ENCODE assay signal across 28 mouse cellular contexts in the genomic region with DNA sequence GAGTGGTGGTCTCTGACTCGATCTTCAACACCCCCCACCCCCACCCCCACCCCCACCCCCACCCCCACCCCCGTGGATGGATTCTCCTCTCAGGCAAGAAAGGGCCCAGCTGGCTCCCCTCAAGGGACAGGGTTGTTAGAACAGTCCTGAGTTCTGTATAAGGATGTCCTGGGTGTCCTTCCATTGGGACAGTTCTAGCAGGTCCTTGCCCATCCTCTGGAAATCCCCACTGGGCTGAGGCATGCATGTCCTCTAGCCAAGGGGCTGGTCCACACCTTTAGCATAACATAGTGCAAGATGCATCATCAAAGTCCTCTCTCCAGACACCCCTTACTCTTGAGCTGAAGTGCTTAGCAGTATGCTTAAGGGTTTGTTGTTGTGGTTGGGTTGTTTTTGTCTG. TPM values are rescaled to one million over a fixed set of nuclear protein-coding genes. Genes with fewer than 3 reads are reported as not detected.
"Had no signal": no experiment of that assay in that cellular context is flagged by ENCODE, and none has a peak within 500 bp of the region (broad histone marks: within the 10 kb centered on the region; RNA-seq: fewer than 3 reads in every experiment).

No protein-coding gene starts in this region.

- H3K4me1 ChIP-seq: liver, embryonic 12.5 days; liver, embryonic 15.5 days had no signal

- ATAC-seq: liver, embryonic 12.5 days had no signal

- H3K36me3 ChIP-seq: kidney, embryonic 15.5 days; limb, embryonic 13.5 days; liver, embryonic 12.5 days; liver, embryonic 15.5 days; lung, embryonic 15.5 days; midbrain, embryonic 10.5 days; neural tube, embryonic 13.5 days; stomach, embryonic 15.5 days had no signal

- DNase-seq: kidney, adult 11 months; kidney, adult 8-10 months; kidney, postnatal 10 days; kidney, postnatal 36 days; layer of hippocampus, postnatal 36 days; liver; lung, adult 18-20 months; lung, postnatal 10 days; lung, postnatal 36 days; midbrain, embryonic 14.5 days; right cerebral cortex, postnatal 4 days; spleen, adult 18-20 months; thymus, postnatal 25 days had no signal

- H3K4me3 ChIP-seq: kidney, embryonic 15.5 days; left cerebral cortex, adult 2 months; limb, embryonic 13.5 days; liver, embryonic 12.5 days; liver, embryonic 15.5 days; lung, embryonic 15.5 days; megakaryocyte, embryonic 14.5 days; midbrain, embryonic 10.5 days; neural tube, embryonic 13.5 days; stomach, embryonic 15.5 days had no signal

- H3K4me2 ChIP-seq: kidney, embryonic 15.5 days; limb, embryonic 13.5 days; liver, embryonic 12.5 days; liver, embryonic 15.5 days; lung, embryonic 15.5 days; neural tube, embryonic 13.5 days; stomach, embryonic 15.5 days had no signal

- H3K9me3 ChIP-seq: kidney, embryonic 15.5 days; limb, embryonic 13.5 days; liver, embryonic 12.5 days; liver, embryonic 15.5 days; lung, embryonic 15.5 days; megakaryocyte, embryonic 14.5 days; midbrain, embryonic 10.5 days; neural tube, embryonic 13.5 days; stomach, embryonic 15.5 days had no signal

- H3K9ac ChIP-seq: kidney, embryonic 15.5 days; limb, embryonic 13.5 days; liver, embryonic 12.5 days; liver, embryonic 15.5 days; lung, embryonic 15.5 days; neural tube, embryonic 13.5 days; stomach, embryonic 15.5 days had no signal

- H3K27ac ChIP-seq: kidney, embryonic 15.5 days; left cerebral cortex, adult 2 months; limb, embryonic 13.5 days; liver, embryonic 12.5 days; liver, embryonic 15.5 days; lung, embryonic 15.5 days; midbrain, embryonic 10.5 days; neural tube, embryonic 13.5 days; stomach, embryonic 15.5 days had no signal

RNA-seq across cellular contexts. Expression of gene Cdx2, which starts 2.7 kb away (rescaled TPM):
- total RNA-seq: layer of hippocampus, adult 8-10 months; layer of hippocampus, postnatal 10 days; layer of hippocampus, postnatal 36 days; left cerebral cortex, adult 2 months; left cerebral cortex, postnatal 10 days; left cerebral cortex, postnatal 36 days had no signal
- polyA plus RNA-seq: kidney, embryonic 15.5 days; liver, embryonic 12.5 days; liver, embryonic 15.5 days; lung, embryonic 15.5 days; midbrain, embryonic 10.5 days; midbrain, embryonic 14.5 days; neural tube, embryonic 13.5 days had no signal

RNA-seq across cellular contexts. Expression of gene Urad, which starts 12.5 kb away (rescaled TPM):
- total RNA-seq: layer of hippocampus, adult 8-10 months; layer of hippocampus, postnatal 10 days; layer of hippocampus, postnatal 36 days; left cerebral cortex, adult 2 months; left cerebral cortex, postnatal 10 days; left cerebral cortex, postnatal 36 days had no signal
- polyA plus RNA-seq: kidney, embryonic 15.5 days; limb, embryonic 13.5 days; lung, embryonic 15.5 days; midbrain, embryonic 10.5 days; midbrain, embryonic 14.5 days; neural tube, embryonic 13.5 days; thymus, postnatal 0 days had no signal

RNA-seq across cellular contexts. Expression of gene Pdx1, which starts 40.0 kb away (rescaled TPM):
- total RNA-seq: layer of hippocampus, adult 8-10 months; layer of hippocampus, postnatal 10 days; layer of hippocampus, postnatal 36 days; left cerebral cortex, adult 2 months; left cerebral cortex, postnatal 10 days; left cerebral cortex, postnatal 36 days had no signal
- polyA plus RNA-seq: kidney, embryonic 15.5 days; limb, embryonic 13.5 days; liver, embryonic 15.5 days; lung, embryonic 15.5 days; midbrain, embryonic 10.5 days; midbrain, embryonic 14.5 days; neural tube, embryonic 13.5 days; thymus, postnatal 0 days had no signal
